Mouse (Mus musculus) MEL (cell line): Measurements from ENCODE around the gene Chd6. TPM values are rescaled to one million over a fixed set of nuclear protein-coding genes. Genes with fewer than 3 reads are reported as not detected.

Experiments used
- DNase-seq: peaks from one replicate; pipeline ENCODE4 v3.0.0; 2011; ENCODE audit warnings: low read depth, low spot score
- H3K27ac ChIP-seq: 2 replicates; pipeline ENCODE4 v1.5.1; 2012; ENCODE audit warnings: low read depth, mild to moderate bottlenecking, control low read depth, low read length, moderate library complexity; ENCODE audit not compliant: control insufficient read depth
- H3K27me3 ChIP-seq, 2 experiments: fragments of 150-350 bp in 1 of 2; sonication (generic) in 1 of 2; 2 replicates each; pipeline ENCODE4 v1.6.1; 2012; ENCODE audit warnings: low read length in 2 of 2, mild to moderate bottlenecking in 2 of 2, improper control_type of control experiment in 1 of 2, moderate library complexity in 1 of 2; ENCODE audit not compliant: insufficient read depth in 2 of 2, control insufficient read depth in 1 of 2
- H3K36me3 ChIP-seq, 2 experiments: 2 replicates each; pipeline ENCODE4 v1.6.1; 2012 to 2014; ENCODE audit warnings: low read length in 2 of 2, improper control_type of control experiment in 1 of 2, inconsistent platforms in 1 of 2, mild to moderate bottlenecking in 1 of 2; ENCODE audit not compliant: insufficient read depth in 2 of 2, control insufficient read depth in 1 of 2
- H3K4me1 ChIP-seq, 2 experiments: fragments of 150-350 bp in 1 of 2; sonication (generic) in 1 of 2; 2 replicates each; pipeline ENCODE4 v1.6.1; 2012; ENCODE audit warnings: low read length in 2 of 2, improper control_type of control experiment in 1 of 2, mild to moderate bottlenecking in 1 of 2; ENCODE audit not compliant: insufficient read depth in 2 of 2, control insufficient read depth in 1 of 2
- H3K4me3 ChIP-seq, 2 experiments: fragments of 150-350 bp in 1 of 2; sonication (generic) in 1 of 2; 2 replicates each; pipeline ENCODE4 v1.5.1; 2012; ENCODE audit warnings: low read depth in 2 of 2, low read length in 2 of 2, mild to moderate bottlenecking in 2 of 2, moderate library complexity in 2 of 2, control low read depth in 1 of 2, improper control_type of control experiment in 1 of 2; ENCODE audit not compliant: control insufficient read depth in 1 of 2, insufficient read depth in 1 of 2
- H3K79me2 ChIP-seq: 2 replicates; pipeline ENCODE4 v1.6.1; 2012; ENCODE audit warnings: mild to moderate bottlenecking, low read length, moderate library complexity; ENCODE audit not compliant: control insufficient read depth, poor library complexity, insufficient read depth
- H3K9ac ChIP-seq: 2 replicates; pipeline ENCODE4 v1.6.1; 2012; ENCODE audit warnings: low read depth, mild to moderate bottlenecking, control low read depth, low read length, moderate library complexity; ENCODE audit not compliant: control insufficient read depth, poor library complexity, severe bottlenecking
- H3K9me3 ChIP-seq: fragments of 150-350 bp; sonication (generic); replicated peaks from 2 replicates; pipeline ENCODE4 v1.6.1; 2012; ENCODE audit warnings: mild to moderate bottlenecking, low read length, improper control_type of control experiment, moderate library complexity; ENCODE audit not compliant: insufficient read depth
- BHLHE40 ChIP-seq: IDR thresholded peaks from 2 replicates; pipeline ENCODE4 v1.6.1; 2012; ENCODE audit warnings: low read depth, mild to moderate bottlenecking, inconsistent platforms, low read length, improper control_type of control experiment, borderline replicate concordance
- CHD1 ChIP-seq: IDR thresholded peaks from 2 replicates; pipeline ENCODE4 v1.6.1; 2012; ENCODE audit warnings: low read depth, mild to moderate bottlenecking, inconsistent platforms, low read length, improper control_type of control experiment
- CHD2 ChIP-seq: IDR thresholded peaks from 2 replicates; pipeline ENCODE4 v1.6.1; 2011; ENCODE audit warnings: low read length, improper control_type of control experiment
- CTCF ChIP-seq, 3 experiments: IDR thresholded peaks in 2 of 3; conservative IDR thresholded peaks in 1 of 3; 2 replicates each; pipeline ENCODE4 v1.5.1; 2011 to 2012; ENCODE audit warnings: low read length in 3 of 3, low read depth in 2 of 3, mild to moderate bottlenecking in 2 of 3, improper control_type of control experiment in 1 of 3, inconsistent platforms in 1 of 3, mixed read lengths in 1 of 3, moderate library complexity in 1 of 3; ENCODE audit not compliant: control insufficient read depth in 1 of 3, insufficient read depth in 1 of 3, poor library complexity in 1 of 3, severe bottlenecking in 1 of 3
- E2F4 ChIP-seq: IDR thresholded peaks from 2 replicates; pipeline ENCODE4 v1.6.1; 2011; ENCODE audit warnings: low read depth, low read length, improper control_type of control experiment, borderline replicate concordance
- ELF1 ChIP-seq: IDR thresholded peaks from 2 replicates; pipeline ENCODE4 v1.6.1; 2014; ENCODE audit warnings: low read depth, mild to moderate bottlenecking, inconsistent platforms, low read length, improper control_type of control experiment, moderate library complexity
- EP300 ChIP-seq, 2 experiments: IDR thresholded peaks; 2 replicates each; pipeline ENCODE4 v1.6.1; 2011; ENCODE audit warnings: improper control_type of control experiment in 2 of 2, low read length in 2 of 2, low read depth in 1 of 2, mild to moderate bottlenecking in 1 of 2
- GABPA ChIP-seq: IDR thresholded peaks from 2 replicates; pipeline ENCODE4 v1.6.1; 2012; ENCODE audit warnings: low read depth, mild to moderate bottlenecking, inconsistent platforms, low read length, improper control_type of control experiment, moderate library complexity
- GATA1 ChIP-seq: IDR thresholded peaks from 2 replicates; pipeline ENCODE4 v1.6.1; 2011; ENCODE audit warnings: low read depth, low read length, improper control_type of control experiment
- HCFC1 ChIP-seq: IDR thresholded peaks from 2 replicates; pipeline ENCODE4 v1.6.1; 2012; ENCODE audit warnings: low read depth, mild to moderate bottlenecking, inconsistent platforms, low read length, improper control_type of control experiment, moderate library complexity
- JUND ChIP-seq: IDR thresholded peaks from 2 replicates; pipeline ENCODE4 v1.6.1; 2011; ENCODE audit warnings: low read depth, mild to moderate bottlenecking, improper control_type of control experiment, low read length
- KAT2A ChIP-seq: conservative IDR thresholded peaks from 2 replicates; pipeline ENCODE4 v1.6.1; 2012; ENCODE audit warnings: low read depth, low read length, improper control_type of control experiment, inconsistent platforms
- MAFK ChIP-seq: IDR thresholded peaks from 2 replicates; pipeline ENCODE4 v1.6.1; 2011; ENCODE audit warnings: low read depth, mild to moderate bottlenecking, low read length, improper control_type of control experiment, borderline replicate concordance
- MAX ChIP-seq: IDR thresholded peaks from 2 replicates; pipeline ENCODE4 v1.6.1; 2011; ENCODE audit warnings: low read length, improper control_type of control experiment
- MAZ ChIP-seq: IDR thresholded peaks from 2 replicates; pipeline ENCODE4 v1.6.1; 2012; ENCODE audit warnings: low read depth, mild to moderate bottlenecking, inconsistent platforms, low read length, improper control_type of control experiment
- MEF2A ChIP-seq: IDR thresholded peaks from 2 replicates; pipeline ENCODE4 v1.6.1; 2014; ENCODE audit warnings: low read depth, mild to moderate bottlenecking, inconsistent platforms, low read length, improper control_type of control experiment; ENCODE audit not compliant: poor library complexity, insufficient replicate concordance, severe bottlenecking; ENCODE audit errors: extremely low read depth
- MXI1 ChIP-seq: IDR thresholded peaks from 2 replicates; pipeline ENCODE4 v1.6.1; 2011; ENCODE audit warnings: mild to moderate bottlenecking, low read depth, low read length, improper control_type of control experiment
- MYB ChIP-seq: IDR thresholded peaks from 2 replicates; pipeline ENCODE4 v1.6.1; 2011; ENCODE audit warnings: mild to moderate bottlenecking, low read depth, low read length, improper control_type of control experiment
- MYC ChIP-seq: IDR thresholded peaks from 2 replicates; pipeline ENCODE4 v1.6.1; 2011; ENCODE audit warnings: low read depth, mild to moderate bottlenecking, low read length, improper control_type of control experiment, moderate library complexity
- NELFE ChIP-seq: IDR thresholded peaks from 2 replicates; pipeline ENCODE4 v1.6.1; 2011; ENCODE audit warnings: low read depth, low read length, improper control_type of control experiment
- NRF1 ChIP-seq: IDR thresholded peaks from 2 replicates; pipeline ENCODE4 v1.6.1; 2014; ENCODE audit warnings: low read depth, mild to moderate bottlenecking, inconsistent platforms, low read length, improper control_type of control experiment, moderate library complexity; ENCODE audit not compliant: poor library complexity, insufficient read depth, severe bottlenecking
- POLR2A ChIP-seq, 2 experiments: IDR thresholded peaks; 2 replicates each; pipeline ENCODE4 v1.6.1; 2011 to 2012; ENCODE audit warnings: low read length in 2 of 2, mild to moderate bottlenecking in 2 of 2, control low read depth in 1 of 2, improper control_type of control experiment in 1 of 2, low read depth in 1 of 2, moderate library complexity in 1 of 2; ENCODE audit not compliant: control insufficient read depth in 1 of 2, insufficient read depth in 1 of 2, poor library complexity in 1 of 2
- POLR2AphosphoS2 ChIP-seq: IDR thresholded peaks from 2 replicates; pipeline ENCODE4 v1.6.1; 2011; ENCODE audit warnings: low read length, improper control_type of control experiment
- POLR2AphosphoS5 ChIP-seq: IDR thresholded peaks from 2 replicates; pipeline ENCODE4 v1.6.1; 2012; ENCODE audit warnings: low read depth, borderline replicate concordance, mild to moderate bottlenecking, inconsistent platforms, low read length, moderate library complexity, mixed read lengths
- RAD21 ChIP-seq: IDR thresholded peaks from 2 replicates; pipeline ENCODE4 v1.6.1; 2011; ENCODE audit warnings: mild to moderate bottlenecking, low read depth, low read length, improper control_type of control experiment
- RCOR1 ChIP-seq: IDR thresholded peaks from 2 replicates; pipeline ENCODE4 v1.6.1; 2012; ENCODE audit warnings: low read depth, mild to moderate bottlenecking, inconsistent platforms, low read length, improper control_type of control experiment
- SIN3A ChIP-seq: IDR thresholded peaks from 2 replicates; pipeline ENCODE4 v1.6.1; 2012; ENCODE audit warnings: low read length, improper control_type of control experiment, inconsistent platforms
- SMC3 ChIP-seq: IDR thresholded peaks from 2 replicates; pipeline ENCODE4 v1.6.1; 2011; ENCODE audit warnings: low read depth, low read length, improper control_type of control experiment
- TAL1 ChIP-seq: IDR thresholded peaks from 2 replicates; pipeline ENCODE4 v1.6.1; 2012; ENCODE audit warnings: mild to moderate bottlenecking, inconsistent platforms, low read length, moderate library complexity, mixed read lengths
- TBP ChIP-seq: IDR thresholded peaks from 2 replicates; pipeline ENCODE4 v1.8.0; 2011; ENCODE audit warnings: low read depth, low read length, improper control_type of control experiment
- UBTF ChIP-seq: IDR thresholded peaks from 2 replicates; pipeline ENCODE4 v1.6.1; 2012; ENCODE audit warnings: low read depth, mild to moderate bottlenecking, inconsistent platforms, low read length, improper control_type of control experiment, moderate library complexity, borderline replicate concordance; ENCODE audit not compliant: insufficient read depth
- USF1 ChIP-seq: IDR thresholded peaks from 2 replicates; pipeline ENCODE4 v1.6.1; 2014; ENCODE audit warnings: low read depth, mild to moderate bottlenecking, inconsistent platforms, low read length, improper control_type of control experiment, moderate library complexity
- USF2 ChIP-seq, 2 experiments: IDR thresholded peaks; 2 replicates each; pipeline ENCODE4 v1.6.1; 2011 to 2012; ENCODE audit warnings: improper control_type of control experiment in 2 of 2, low read length in 2 of 2, borderline replicate concordance in 1 of 2, inconsistent platforms in 1 of 2, low read depth in 1 of 2, mild to moderate bottlenecking in 1 of 2; ENCODE audit not compliant: insufficient read depth in 1 of 2
- ZC3H11A ChIP-seq: IDR thresholded peaks from 2 replicates; pipeline ENCODE4 v1.6.1; 2012; ENCODE audit warnings: low read depth, mild to moderate bottlenecking, inconsistent platforms, low read length, improper control_type of control experiment
- ZKSCAN1 ChIP-seq: IDR thresholded peaks from 2 replicates; pipeline ENCODE4 v1.6.1; 2012; ENCODE audit warnings: low read depth, mild to moderate bottlenecking, inconsistent platforms, low read length, improper control_type of control experiment, moderate library complexity
- ZMIZ1 ChIP-seq: IDR thresholded peaks from 2 replicates; pipeline ENCODE4 v1.6.1; 2012; ENCODE audit warnings: low read depth, mild to moderate bottlenecking, inconsistent platforms, low read length, improper control_type of control experiment, moderate library complexity
- ZNF384 ChIP-seq: IDR thresholded peaks from 2 replicates; pipeline ENCODE4 v1.6.1; 2012; ENCODE audit warnings: low read depth, mild to moderate bottlenecking, inconsistent platforms, low read length, improper control_type of control experiment
- polyA plus RNA-seq, 2 experiments: library from polyadenylated mRNA; stranded (reverse) in 1 of 2; unstranded in 1 of 2; fragments of >175 nt in 1 of 2; fragments of >200 nt in 1 of 2; gene quantifications; 2 replicates each; pipeline versions ENCODE4 v1.2.1 to v1.2.4; 2012; ENCODE audit warnings: low replicate concordance in 2 of 2, low read depth in 1 of 2; ENCODE audit not compliant: insufficient read length in 2 of 2, insufficient read depth in 1 of 2, missing spikeins in 1 of 2
- total RNA-seq: library from RNA; depleted of rRNA; stranded (reverse); fragments of 300-350 nt; gene quantifications from 2 replicates; pipeline ENCODE4 v1.2.3, GENCODE M21; 2012; rRNA removed

Chd6 gene
- total RNA-seq = 9.7 and 11.8 TPM in 2 replicates
- 100 to 1,000 TPM in 1 of 2 experiments, 10 to 100 TPM in 1; 15.4 to 200 TPM for polyA plus RNA-seq

- Histone ChIP-seq H3K4me1 (peaks cover 6 to 9% of the 10 kb centered on the region in 2 experiments), H3K27me3 (no peaks in the 10 kb centered on the region; a peak in 1 of 4 replicates), H3K27ac (peak within 1 kb of the TSS; percentile 94), H3K9ac (peak within 1 kb of the TSS; percentile 96), H3K4me3 (peak within 1 kb of the TSS; percentile 87 to 95), H3K9me3 (no peaks in the 10 kb centered on the region), H3K36me3 (peaks cover 0 to 12% of the 10 kb centered on the region in 2 experiments; a peak in 2 of 4 replicates), H3K79me2 (peaks cover 24% of the 10 kb centered on the region)
- DNase-seq = peak; percentile 99
- TF ChIP-seq TAL1 = no peak
- TF ChIP-seq MAX = no peak
- TF ChIP-seq SMC3 = no peak
- TF ChIP-seq ZC3H11A = no peak
- no peak for TF ChIP-seq GABPA
- no peak for TF ChIP-seq MYC
- TF ChIP-seq USF2 (IDR thresholded peaks at IDR 0.05; ENCODE audit: borderline replicate concordance in 1 of 2, insufficient read depth in 1 of 2, low read depth in 1 of 2, low read length in 2 of 2) = no peak
- no peak; the same call in 1 of the 2 replicates for TF ChIP-seq POLR2AphosphoS2
- TF ChIP-seq NELFE = peak; percentile 66
- TF ChIP-seq RAD21 = no peak
- TF ChIP-seq TBP = peak; percentile 65
- TF ChIP-seq RCOR1 = no peak
- no peak for TF ChIP-seq USF1
- no peak for TF ChIP-seq POLR2AphosphoS5
- TF ChIP-seq ZNF384 = no peak
- peak; percentile 87 for TF ChIP-seq CHD2
- peak; percentile 83 for TF ChIP-seq HCFC1
- TF ChIP-seq GATA1 = no peak
- no peak for TF ChIP-seq EP300 (IDR thresholded peaks at IDR 0.05; ENCODE audit: low read depth in 1 of 2, low read length in 2 of 2)
- 0 out of 2 replicates have a peak, but pooled peaks have one; percentile 45 for TF ChIP-seq MXI1
- TF ChIP-seq MYB = no peak
- TF ChIP-seq ZMIZ1 = 0 out of 2 replicates have a peak, but pooled peaks have one; percentile 32
- peak in 1 of 2 experiments; percentile 56; a peak in 1 of 4 replicates for TF ChIP-seq POLR2A (IDR thresholded peaks at IDR 0.05; ENCODE audit: control insufficient read depth in 1 of 2, insufficient read depth in 1 of 2, low read depth in 1 of 2, low read length in 2 of 2, poor library complexity in 1 of 2)
- no peak; the same call in 1 of the 2 replicates for TF ChIP-seq MAZ
- no peak for TF ChIP-seq JUND
- TF ChIP-seq MAFK = no peak
- peak; percentile 53; the same call in 1 of the 2 replicates for TF ChIP-seq KAT2A
- TF ChIP-seq E2F4 = no peak
- no peak for TF ChIP-seq ELF1
- no peak for TF ChIP-seq MEF2A
- TF ChIP-seq UBTF = no peak
- TF ChIP-seq CHD1 = no peak
- peak; percentile 61 for TF ChIP-seq SIN3A
- TF ChIP-seq NRF1 = peak; percentile 14; the same call in 1 of the 2 replicates
- no peak for TF ChIP-seq CTCF (IDR thresholded peaks at IDR 0.05 in 2 of 3, conservative IDR thresholded peaks at IDR 0.05 in 1 of 3; ENCODE audit: control insufficient read depth in 1 of 3, insufficient read depth in 1 of 3, low read depth in 2 of 3, low read length in 3 of 3, poor library complexity in 1 of 3, severe bottlenecking in 1 of 3)
- TF ChIP-seq ZKSCAN1 = no peak
- TF ChIP-seq BHLHE40 = no peak
These were observed at the start of gene Chd6 for GRCm38 (mm10) chr2:161108933-161109371. Gene Chd6, minus strand, starts transcription at chr2:161109075.
